Mouse (Mus musculus) ovary, postnatal 14 days (tissue): ENCODE measurements at regions not wholly inside any gene's neighbourhood (a gene's known extent, or its start where the extent isn't known, plus 50 kb on each side); places are given as distances from the start of the nearest gene placed in this dataset.
"Not testable (repeated sequence)": the region's sequence is repeated elsewhere in the genome, so short reads cannot be mapped to it uniquely, and the experiment has no call there.

Experiments used
- DNase-seq: peaks from one replicate; pipeline ENCODE4 v3.0.0; 2022; ENCODE audit warnings: low spot score

GRCm38 (mm10) chr10:51397016-51397415, 83.4 kb upstream of the Gm49339 start:
- DNase-seq, result not testable (repeated sequence)

GRCm38 (mm10) chr10:51405141-51405540, 75.3 kb upstream of the Gm49339 start:
- DNase-seq, result peak; percentile 20

GRCm38 (mm10) chr10:51412795-51413194, 67.6 kb upstream of the Gm49339 start:
- no peak for DNase-seq

- DNase-seq, result no peak
Observed at GRCm38 (mm10) chr10:51414512-51414911, 65.9 kb upstream of the Gm49339 start.

- DNase-seq, result no peak
Observed at GRCm38 (mm10) chr10:51416723-51417122, 63.7 kb upstream of the Gm49339 start.

GRCm38 (mm10) chr10:51417221-51417911, 63.0 kb upstream of the Gm49339 start:
- no peak for DNase-seq

- no peak for DNase-seq
Observed at GRCm38 (mm10) chr10:51418550-51418949, 61.9 kb upstream of the Gm49339 start.

GRCm38 (mm10) chr10:51422501-51422900, 57.9 kb upstream of the Gm49339 start:
- DNase-seq, result no peak
